Mouse (Mus musculus) lung, postnatal 14 days (tissue): ENCODE measurements around the gene Hddc3.

Experiments
- DNase-seq: peaks from one replicate; pipeline ENCODE4 v3.0.0; 2021

Gene Hddc3

GRCm38 (mm10) chr7:80336932-80337331 lies 6.0 kb upstream of the Hddc3 start:
- DNase-seq: no peak

- peak; percentile 24 for DNase-seq
Observed at GRCm38 (mm10) chr7:80339371-80339770, 3.5 kb upstream of the Hddc3 start.

GRCm38 (mm10) chr7:80339793-80340628 lies 2.9 kb upstream of the Hddc3 start:
- DNase-seq: peak; percentile 99

GRCm38 (mm10) chr7:80340793-80341192 lies 2.1 kb upstream of the Hddc3 start, which contains the start of gene Unc45a:
Unc45a (minus strand) TSS chr7:80341005.
- DNase-seq: peak; percentile 76

- DNase-seq: no peak
Observed at GRCm38 (mm10) chr7:80341793-80342192, 1.1 kb upstream of the Hddc3 start.

GRCm38 (mm10) chr7:80343270-80344018 lies 540 bp downstream of the Hddc3 start:
- DNase-seq: no peak

GRCm38 (mm10) chr7:80346173-80346572 lies 3.3 kb downstream of the Hddc3 start:
- DNase-seq: no peak

GRCm38 (mm10) chr7:80346830-80347229 lies 3.9 kb downstream of the Hddc3 start:
- peak; percentile 42 for DNase-seq

- no peak for DNase-seq
Observed at GRCm38 (mm10) chr7:80347670-80348586, 5.0 kb downstream of the Hddc3 start.

- no peak for DNase-seq
Observed at GRCm38 (mm10) chr7:80350808-80351207, 7.9 kb downstream of the Hddc3 start.

- DNase-seq: no peak
Observed at GRCm38 (mm10) chr7:80352920-80353319, 10.0 kb downstream of the Hddc3 start.

GRCm38 (mm10) chr7:80356351-80356750 lies 13.4 kb downstream of the Hddc3 start:
- DNase-seq: no peak

- DNase-seq: no peak
Observed at GRCm38 (mm10) chr7:80357156-80357555, 14.3 kb downstream of the Hddc3 start.

- DNase-seq: no peak
Observed at GRCm38 (mm10) chr7:80358039-80358438, 15.1 kb downstream of the Hddc3 start.

GRCm38 (mm10) chr7:80360435-80360834 lies 17.5 kb downstream of the Hddc3 start:
- DNase-seq: no peak

GRCm38 (mm10) chr7:80365759-80366158 lies 22.9 kb downstream of the Hddc3 start:
- DNase-seq: peak; percentile 45

GRCm38 (mm10) chr7:80367232-80367631 lies 24.3 kb downstream of the Hddc3 start:
- no peak for DNase-seq

- DNase-seq: no peak
Observed at GRCm38 (mm10) chr7:80368009-80368408, 25.1 kb downstream of the Hddc3 start.

- no peak for DNase-seq
Observed at GRCm38 (mm10) chr7:80368635-80369421, 25.9 kb downstream of the Hddc3 start.

GRCm38 (mm10) chr7:80369461-80369860 lies 26.6 kb downstream of the Hddc3 start:
- DNase-seq: no peak

- no peak for DNase-seq
Observed at GRCm38 (mm10) chr7:80369967-80370431, 27.1 kb downstream of the Hddc3 start.

GRCm38 (mm10) chr7:80370649-80371040 lies 27.7 kb downstream of the Hddc3 start:
- DNase-seq: peak; percentile 76
